Mouse (Mus musculus) limb, embryonic 14.5 days (tissue): Measurements from ENCODE around the gene Gramd1b. TPM values are rescaled to one million over a fixed set of nuclear protein-coding genes. Genes with fewer than 3 reads are reported as not detected.

Experiments
- ATAC-seq: fragments of 200-750 bp; cut with Nextera tagmentation; 2 replicates; pipeline ENCODE4 v1.8.0; 2017; ENCODE audit warnings: low read depth, moderate number of reproducible peaks, moderate TSS enrichment; ENCODE audit not compliant: low FRiP score
- DNase-seq: peaks from one replicate; pipeline ENCODE4 v3.0.0-alpha.2; 2015; ENCODE audit warnings: low spot score
- H3K27ac ChIP-seq: fragments of 300-500 bp; sonication (generic); replicated peaks from 2 replicates; pipeline ENCODE4 v1.5.1; 2014; ENCODE audit warnings: low read depth, mild to moderate bottlenecking, low read length, moderate library complexity, mixed read lengths
- H3K27me3 ChIP-seq: fragments of 300-500 bp; sonication (generic); 2 replicates; pipeline ENCODE4 v1.6.1; 2014; ENCODE audit warnings: low read length, mixed read lengths; ENCODE audit not compliant: control insufficient read depth, insufficient read depth
- H3K36me3 ChIP-seq: fragments of 300-500 bp; sonication (generic); 2 replicates; pipeline ENCODE4 v1.6.1; 2014; ENCODE audit warnings: mild to moderate bottlenecking, low read length, moderate library complexity, mixed read lengths; ENCODE audit not compliant: control insufficient read depth, insufficient read depth
- H3K4me1 ChIP-seq: fragments of 300-500 bp; sonication (generic); 2 replicates; pipeline ENCODE4 v1.6.1; 2014; ENCODE audit warnings: antibody characterized with exemption, low read length, mixed read lengths; ENCODE audit not compliant: control insufficient read depth, insufficient read depth
- H3K4me2 ChIP-seq: fragments of 300-500 bp; sonication (generic); replicated peaks from 2 replicates; pipeline ENCODE4 v1.6.1; 2014; ENCODE audit warnings: low read depth, mild to moderate bottlenecking, low read length, moderate library complexity; ENCODE audit not compliant: severe bottlenecking
- H3K4me3 ChIP-seq: fragments of 300-500 bp; sonication (generic); replicated peaks from 2 replicates; pipeline ENCODE4 v1.5.1; 2014; ENCODE audit warnings: low read length
- H3K9ac ChIP-seq: fragments of 300-500 bp; sonication (generic); 2 replicates; pipeline ENCODE4 v1.6.1; 2014; ENCODE audit warnings: mild to moderate bottlenecking, low read depth, low read length, moderate library complexity; ENCODE audit not compliant: severe bottlenecking
- H3K9me3 ChIP-seq: fragments of 300-500 bp; sonication (generic); 2 replicates; pipeline ENCODE4 v1.6.1; 2016; ENCODE audit warnings: low read length; ENCODE audit not compliant: control insufficient read depth
- POLR2A ChIP-seq: fragments of 200-500 bp; IDR thresholded peaks from 2 replicates; pipeline ENCODE4 v1.8.0; 2012; ENCODE audit warnings: inconsistent platforms, mild to moderate bottlenecking, moderate library complexity, borderline replicate concordance; ENCODE audit not compliant: insufficient read depth, insufficient read length; ENCODE audit errors: extremely low read depth
- WGBS: fragments of 180-500 bp; shearing (Covaris S2); extraction: QIAGEN DNeasy Blood & Tissue Kit; methylation state at CpG from one replicate; pipeline ENCODE4 v1.1.7; 2014; 5-methylcytosine and 5-hydroxymethylcytosine counted together
- polyA plus RNA-seq, 2 experiments: library from polyadenylated mRNA; depleted of rRNA in 1 of 2; stranded (reverse) in 1 of 2; unstranded in 1 of 2; fragments of >200 nt; fragmentation: Nextera tagmentation in 1 of 2; extraction: Ambion mirVana in 1 of 2; gene quantifications; 2 replicates each; pipeline versions ENCODE4 v1.2.1 to v1.2.3; 2012 to 2014

Gramd1b gene
- polyA plus RNA-seq, 2 experiments, result 3.6 to 11.3 TPM

DNA sequence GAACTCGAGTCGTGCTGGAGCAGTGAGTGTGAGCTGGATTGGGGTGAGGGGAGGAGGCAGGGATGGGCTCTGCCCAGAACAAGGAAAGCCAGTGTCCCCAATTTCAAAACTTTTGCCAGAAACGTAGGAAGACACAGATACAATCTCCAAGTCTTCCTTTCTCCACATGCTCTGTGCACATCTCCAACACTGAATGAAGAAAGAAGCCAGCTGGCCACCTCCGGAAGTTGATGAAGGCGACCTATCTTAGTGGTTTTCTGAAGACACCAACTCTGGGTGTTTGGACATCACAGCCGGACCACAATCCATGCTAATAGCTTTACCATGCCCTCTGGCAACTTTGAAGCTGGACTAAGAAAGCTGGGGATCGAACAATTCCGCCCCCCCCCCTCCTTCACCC, 647 bp downstream of the Gramd1b start:
- peak overlapping the region; percentile 55; the same call in 1 of the 2 replicates for H3K9ac ChIP-seq
- H3K9me3 ChIP-seq, result no peaks in the 10 kb centered on the region
- peaks cover 4% of the 10 kb centered on the region; the same call in 1 of the 2 replicates for H3K4me1 ChIP-seq
- H3K36me3 ChIP-seq, result no peaks in the 10 kb centered on the region
- peak overlapping the region; percentile 83 for H3K4me2 ChIP-seq
- ATAC-seq, result no peak
- no peak overlapping the region for H3K27ac ChIP-seq
- H3K4me3 ChIP-seq, result peak overlapping the region; percentile 46
- TF ChIP-seq POLR2A, result no peak
- peaks cover 12% of the 10 kb centered on the region for H3K27me3 ChIP-seq
- no peak for DNase-seq
- WGBS, result 57% methylated on average over 8 of the region's 8 CpGs

DNA sequence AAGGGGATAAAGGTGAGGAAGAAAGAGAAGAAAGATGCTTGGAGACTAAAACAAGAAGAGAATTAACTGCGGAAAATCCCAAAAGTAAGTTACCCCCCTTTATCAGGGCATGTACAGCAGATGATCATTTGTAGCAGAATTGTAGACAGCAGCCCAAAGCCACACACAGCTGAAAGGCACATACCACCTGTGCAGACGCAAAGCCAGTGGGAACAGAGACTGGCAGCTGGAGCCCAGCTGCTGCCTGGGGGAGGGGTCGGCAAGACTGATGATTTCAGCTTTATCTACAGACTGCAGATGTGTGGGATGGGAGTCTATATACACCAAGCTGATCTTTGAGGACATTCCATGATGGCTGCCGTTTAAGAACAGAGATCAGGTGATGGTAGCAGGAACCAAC, 2.5 kb downstream of the Gramd1b start:
- no peaks in the 10 kb centered on the region for H3K36me3 ChIP-seq
- no peak for DNase-seq
- no peak overlapping the region for H3K4me3 ChIP-seq
- H3K9ac ChIP-seq, result no peak overlapping the region
- no peak overlapping the region for H3K4me2 ChIP-seq
- no peak for TF ChIP-seq POLR2A
- no peak overlapping the region for H3K27ac ChIP-seq
- WGBS, result 49% methylated on average over 4 of the region's 4 CpGs
- H3K4me1 ChIP-seq, result peaks cover 4% of the 10 kb centered on the region; the same call in 1 of the 2 replicates
- H3K9me3 ChIP-seq, result no peaks in the 10 kb centered on the region
- peaks cover 12% of the 10 kb centered on the region for H3K27me3 ChIP-seq
- ATAC-seq, result no peak

DNA sequence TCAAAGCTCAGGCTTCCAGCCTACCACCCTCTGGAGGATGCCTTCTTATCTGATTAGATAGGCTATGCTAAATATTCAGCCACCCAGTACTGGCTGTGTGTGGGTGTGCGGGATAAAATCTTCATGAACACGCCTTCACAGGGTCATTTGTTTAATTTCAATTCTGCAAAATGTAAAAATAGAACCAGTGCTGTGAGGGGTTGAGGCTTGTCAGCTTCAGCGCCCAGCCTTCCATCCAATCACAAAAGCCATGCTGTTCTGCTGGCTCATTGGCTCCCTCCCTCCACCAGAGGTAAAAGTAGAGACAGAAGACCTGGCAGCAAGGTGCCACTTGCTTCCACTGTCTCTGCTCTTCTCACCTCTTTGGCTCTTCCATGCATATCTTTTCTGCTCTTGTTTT, 4.3 kb downstream of the Gramd1b start:
- no peak overlapping the region for H3K27ac ChIP-seq

DNA sequence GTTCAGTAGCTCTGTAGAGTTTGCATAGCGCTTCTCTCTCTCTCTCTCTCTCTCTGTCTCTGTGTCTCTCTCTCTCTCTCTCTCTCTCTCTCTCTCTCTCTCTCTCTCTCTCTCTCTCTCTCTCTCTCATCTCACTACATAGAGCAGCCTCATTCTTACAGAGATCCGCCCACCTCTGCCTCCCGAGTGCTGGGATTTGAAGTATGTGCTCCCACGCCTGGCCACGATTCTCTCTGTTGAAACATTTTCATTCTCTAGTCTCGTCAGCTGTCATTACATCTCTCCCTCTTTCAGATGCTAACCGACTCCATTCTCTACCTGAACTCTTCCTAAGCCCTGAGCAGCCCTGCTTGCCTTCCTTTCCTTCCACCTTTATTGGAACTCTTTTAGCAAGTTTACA, 9.0 kb downstream of the Gramd1b start:
- H3K27me3 ChIP-seq, result no peaks in the 10 kb centered on the region
- DNase-seq (no peak), ATAC-seq (no peak)
- no peak for TF ChIP-seq POLR2A
- no peak overlapping the region for H3K9ac ChIP-seq
- H3K4me1 ChIP-seq, result no peaks in the 10 kb centered on the region
- H3K4me3 ChIP-seq, result no peak overlapping the region
- no peak overlapping the region for H3K27ac ChIP-seq
- WGBS, result 82% methylated on average over 7 of the region's 7 CpGs
- no peak overlapping the region for H3K4me2 ChIP-seq
- no peaks in the 10 kb centered on the region for H3K9me3 ChIP-seq
- no peaks in the 10 kb centered on the region for H3K36me3 ChIP-seq

More for the DNA sequence above, 4.3 kb downstream of the Gramd1b start:
- 59% methylated on average over 3 of the region's 3 CpGs for WGBS
- DNase-seq (no peak), ATAC-seq (no peak)
- Histone ChIP-seq H3K4me3 (no peak overlapping the region), H3K9me3 (no peaks in the 10 kb centered on the region), H3K4me2 (no peak overlapping the region), H3K36me3 (no peaks in the 10 kb centered on the region), H3K9ac (no peak overlapping the region), H3K4me1 (peaks cover 4% of the 10 kb centered on the region; the same call in 1 of the 2 replicates), H3K27me3 (peaks cover 12% of the 10 kb centered on the region)
- no peak for TF ChIP-seq POLR2A

DNA sequence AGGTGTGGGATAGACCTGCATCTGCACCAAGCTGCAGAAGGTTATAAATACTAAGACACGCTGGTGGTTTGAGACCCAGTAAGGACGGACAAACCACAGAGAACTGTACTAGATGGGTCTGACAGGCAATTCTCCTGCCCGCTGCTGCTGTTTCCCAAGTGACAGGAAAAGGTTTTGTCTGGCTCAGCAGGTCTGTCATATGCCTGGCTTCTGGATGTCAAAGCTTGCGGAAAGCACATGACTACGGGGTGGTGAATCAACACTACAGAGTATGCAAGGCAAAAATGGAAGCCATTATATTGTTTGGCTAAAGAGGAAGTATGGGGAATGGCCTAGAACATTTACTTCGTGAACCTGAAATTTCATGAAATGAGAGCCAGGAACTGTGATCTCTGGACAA, 10.1 kb downstream of the Gramd1b start:
- no peak overlapping the region for H3K27ac ChIP-seq
- H3K9ac ChIP-seq, result no peak overlapping the region
- no peaks in the 10 kb centered on the region for H3K4me1 ChIP-seq
- ATAC-seq (no peak), DNase-seq (no peak)
- no peaks in the 10 kb centered on the region for H3K27me3 ChIP-seq
- H3K9me3 ChIP-seq, result no peaks in the 10 kb centered on the region
- no peak for TF ChIP-seq POLR2A
- no peaks in the 10 kb centered on the region for H3K36me3 ChIP-seq
- 84% methylated on average over 6 of the region's 6 CpGs for WGBS
- no peak overlapping the region for H3K4me2 ChIP-seq
- no peak overlapping the region for H3K4me3 ChIP-seq

DNA sequence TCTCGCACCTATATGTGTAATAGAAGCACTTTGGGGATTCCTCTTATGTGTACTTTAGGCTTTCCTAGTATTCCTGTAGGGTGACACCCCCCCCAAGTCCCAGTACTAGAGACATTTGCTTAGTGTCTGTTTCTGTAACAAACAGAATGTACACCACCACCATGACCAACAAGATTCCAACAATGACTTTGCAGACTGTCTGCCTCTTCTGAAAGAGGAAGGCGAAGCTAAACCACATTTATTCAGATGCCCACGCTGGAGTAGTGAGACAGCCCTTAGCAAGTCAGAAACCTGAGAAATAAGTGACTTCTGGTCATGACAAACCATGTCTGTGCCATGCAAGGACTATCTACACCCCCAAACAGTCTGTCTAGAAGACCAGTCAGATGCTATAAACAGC, 11.9 kb downstream of the Gramd1b start:
- Histone ChIP-seq H3K27me3 (no peaks in the 10 kb centered on the region), H3K4me3 (no peak overlapping the region), H3K27ac (no peak overlapping the region), H3K4me1 (no peaks in the 10 kb centered on the region), H3K9ac (no peak overlapping the region), H3K9me3 (no peaks in the 10 kb centered on the region), H3K4me2 (no peak overlapping the region), H3K36me3 (no peaks in the 10 kb centered on the region)
- 84% methylated on average over 3 of the region's 3 CpGs for WGBS
- TF ChIP-seq POLR2A, result no peak
- DNase-seq (no peak), ATAC-seq (no peak)
